Mouse (Mus musculus): ENCODE measurements at regions not wholly inside any gene's neighbourhood (a gene's known extent, or its start where the extent isn't known, plus 50 kb on each side); places are given as distances from the start of the nearest gene placed in this dataset.

- no peak for TF ChIP-seq CTCF (IDR thresholded peaks at IDR 0.05)
- TF ChIP-seq POLR2A (IDR thresholded peaks at IDR 0.05; ENCODE audit: insufficient read depth, low read depth, low read length): no peak
- no peak for TF ChIP-seq EP300 (IDR thresholded peaks at IDR 0.05; ENCODE audit: insufficient read depth, low read depth, low read length)
Observed at GRCm38 (mm10) chr15:24990082-24990786, 423.3 kb downstream of the Basp1 start.
